Mouse (Mus musculus) bone marrow macrophage, adult 2 months (primary cell): ENCODE measurements at regions not wholly inside any gene's neighbourhood (a gene's known extent, or its start where the extent isn't known, plus 50 kb on each side); places are given as distances from the start of the nearest gene placed in this dataset.

ENCODE experiments used
- CTCF ChIP-seq: IDR thresholded peaks from 2 replicates; pipeline ENCODE4 v1.5.1; 2012; ENCODE audit warnings: low read depth, mild to moderate bottlenecking, low read length, moderate library complexity
- POLR2A ChIP-seq: IDR thresholded peaks from 2 replicates; pipeline ENCODE4 v1.6.1; 2012; ENCODE audit warnings: mild to moderate bottlenecking, low read depth, low read length, borderline replicate concordance

DNA sequence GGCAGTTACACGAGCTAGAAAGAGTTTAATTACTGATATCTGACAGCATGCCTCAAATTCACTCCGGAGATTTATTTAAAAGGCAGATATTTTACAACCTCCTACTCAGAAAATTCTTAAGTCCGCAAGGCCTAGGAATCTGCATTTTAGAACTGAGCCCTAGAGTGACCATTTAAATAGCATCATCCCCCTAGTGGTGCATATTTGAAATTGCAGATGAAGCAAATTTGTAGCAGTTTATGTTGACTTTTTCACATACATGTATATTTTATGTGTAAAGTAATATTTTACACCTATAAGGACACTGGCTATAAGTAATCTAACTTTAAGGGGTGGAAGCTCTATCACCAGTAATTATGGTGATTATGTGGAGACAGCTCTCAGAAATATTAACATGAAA lies 78.2 kb upstream of the Kif2a start:
- TF ChIP-seq POLR2A (no peak), CTCF (no peak)
